Mouse (Mus musculus) gastrocnemius, adult 2 months (tissue): ENCODE measurements at regions not wholly inside any gene's neighbourhood (a gene's known extent, or its start where the extent isn't known, plus 50 kb on each side); places are given as distances from the start of the nearest gene placed in this dataset.

ENCODE experiments used
- DNase-seq: peaks from one replicate; pipeline ENCODE4 v3.0.0; 2022
- H3K27ac ChIP-seq: fragments of 200-600 bp; 2 replicates; pipeline ENCODE4 v1.8.1; 2022; ENCODE audit warnings: mild to moderate bottlenecking
- H3K4me3 ChIP-seq: fragments of 200-600 bp; 2 replicates; pipeline ENCODE4 v1.8.1; 2022; ENCODE audit warnings: mild to moderate bottlenecking, moderate library complexity
- CTCF ChIP-seq: fragments of 200-600 bp; IDR thresholded peaks from 2 replicates; pipeline ENCODE4 v1.8.1; 2022; ENCODE audit warnings: antibody characterized with exemption, mild to moderate bottlenecking, moderate library complexity
- intact Hi-C: fragments of 180-260 bp; cut with DNase I; formaldehyde crosslinking; loops from one replicate; pipeline ENCODE4 v1.15.1; 2025
- microRNA-seq: library from miRNA; unstranded; fragments of <30 nt; microRNA quantifications from one replicate; pipeline ENCODE4 v1.2.0, GENCODE M21; 2021

DNA sequence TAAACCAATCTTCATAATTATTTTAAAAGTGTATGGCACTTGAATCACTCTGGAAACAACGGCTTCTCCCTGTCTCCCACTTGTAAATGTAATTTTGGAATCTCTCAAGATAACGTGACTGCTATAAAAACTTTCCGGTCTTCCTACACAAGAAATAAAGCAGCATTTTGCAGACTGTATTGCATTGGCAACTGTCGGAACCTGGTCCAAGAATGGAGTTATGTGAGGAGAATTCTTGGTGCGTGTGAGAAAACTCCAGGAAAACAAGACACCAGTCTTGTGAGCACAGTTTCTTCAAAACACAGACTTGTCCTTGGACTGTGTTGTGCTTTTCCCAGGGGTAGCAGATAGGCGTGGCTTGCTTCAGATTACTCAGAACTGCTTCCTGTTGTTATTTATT, 83.8 kb upstream of the Nr5a2 start:
- intact Hi-C loops = no loop called here
- no peak for DNase-seq
- TF ChIP-seq CTCF = no peak
- Histone ChIP-seq H3K4me3 (no peak overlapping the region), H3K27ac (no peak overlapping the region)

DNA sequence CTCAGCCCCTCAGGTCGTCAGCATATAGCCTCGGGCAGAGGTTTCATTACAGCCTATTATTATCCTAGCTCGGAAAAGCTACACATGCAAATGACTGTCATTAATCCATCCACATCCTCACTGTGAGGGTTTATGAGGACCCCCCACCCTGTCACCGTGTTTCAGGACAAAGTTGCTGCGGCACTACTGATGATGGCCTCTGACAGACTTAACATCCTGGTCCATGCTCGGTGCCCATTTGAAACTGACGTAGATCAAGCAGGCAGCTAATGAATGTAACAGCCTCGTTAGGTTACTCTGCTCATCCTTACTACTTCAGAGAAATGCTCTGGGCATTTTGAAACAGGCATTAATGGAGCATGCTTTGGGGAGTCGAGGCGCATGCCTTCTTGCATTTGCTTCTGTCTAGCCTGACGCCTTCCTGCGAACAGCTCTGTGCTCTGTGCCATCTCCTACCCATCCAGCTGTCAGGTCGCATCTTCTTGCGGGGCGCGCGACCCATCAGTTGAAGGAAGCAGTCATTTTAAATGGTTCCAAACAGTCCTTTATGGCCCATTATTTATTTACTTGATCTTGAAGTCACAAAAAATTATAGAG, 82.3 kb upstream of the Nr5a2 start:
- intact Hi-C loops = no loop called here
- Histone ChIP-seq H3K27ac (no peak overlapping the region), H3K4me3 (no peak overlapping the region)
- DNase-seq = no peak
- TF ChIP-seq CTCF = no peak

DNA sequence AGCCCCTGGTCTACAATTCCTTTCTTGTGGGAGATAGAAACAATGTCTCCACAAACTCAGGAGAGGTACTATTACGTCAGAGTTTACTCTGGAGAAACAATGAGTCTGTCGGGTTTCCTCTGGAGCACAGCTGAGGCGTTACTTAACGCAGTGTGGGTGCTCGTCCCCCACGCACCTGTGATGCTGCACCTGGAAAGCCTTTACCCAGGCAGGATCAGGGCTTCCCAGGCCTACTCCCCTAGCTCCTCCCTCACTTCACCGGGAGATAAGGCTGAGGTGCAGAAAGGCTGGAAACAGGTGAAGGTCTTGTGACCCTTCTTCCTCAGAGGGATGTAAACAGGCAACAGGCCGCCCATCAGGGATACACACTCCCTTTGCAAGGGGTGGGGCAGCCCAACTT, 80.7 kb upstream of the Nr5a2 start:
- TF ChIP-seq CTCF = no peak
- DNase-seq = no peak
- H3K4me3 ChIP-seq = no peak overlapping the region
- H3K27ac ChIP-seq = no peak overlapping the region
- intact Hi-C loops = no loop called here

- Histone ChIP-seq H3K27ac (no peak overlapping the region), H3K4me3 (no peak overlapping the region)
- no peak for TF ChIP-seq CTCF
- no peak for DNase-seq
- intact Hi-C loops = no loop called here
Observed at GRCm38 (mm10) chr1:137034586-137034985, 74.3 kb upstream of the Nr5a2 start.

- intact Hi-C loops = no loop called here
Observed at GRCm38 (mm10) chr1:137033679-137034078, 73.4 kb upstream of the Nr5a2 start.

DNA sequence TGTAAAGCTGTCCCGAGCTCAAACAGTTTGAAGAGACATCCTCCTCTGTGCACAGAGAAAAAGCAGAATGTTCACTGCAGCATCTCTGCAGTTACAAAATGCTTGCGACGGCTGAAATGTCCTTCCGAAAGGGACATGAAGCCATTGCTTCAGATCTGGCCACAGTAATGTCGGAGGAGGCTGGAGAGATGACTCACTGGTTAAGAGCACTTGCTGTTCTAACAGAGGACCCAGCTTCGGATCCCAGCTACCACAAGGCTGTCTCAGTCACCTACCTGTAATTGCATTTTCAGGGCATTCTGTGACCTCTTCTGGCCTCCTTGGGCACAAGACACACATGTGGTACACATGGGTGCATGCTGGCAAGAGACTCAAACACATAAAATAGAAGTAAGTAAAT, 63.5 kb upstream of the Nr5a2 start:
- H3K27ac ChIP-seq = no peak overlapping the region
- no peak for DNase-seq
- TF ChIP-seq CTCF = no peak
- intact Hi-C loops = no loop called here
- no peak overlapping the region for H3K4me3 ChIP-seq

More at GRCm38 (mm10) chr1:137033679-137034078, 73.4 kb upstream of the Nr5a2 start:
- Histone ChIP-seq H3K4me3 (no peak overlapping the region), H3K27ac (no peak overlapping the region)
- TF ChIP-seq CTCF = no peak
- no peak for DNase-seq

DNA sequence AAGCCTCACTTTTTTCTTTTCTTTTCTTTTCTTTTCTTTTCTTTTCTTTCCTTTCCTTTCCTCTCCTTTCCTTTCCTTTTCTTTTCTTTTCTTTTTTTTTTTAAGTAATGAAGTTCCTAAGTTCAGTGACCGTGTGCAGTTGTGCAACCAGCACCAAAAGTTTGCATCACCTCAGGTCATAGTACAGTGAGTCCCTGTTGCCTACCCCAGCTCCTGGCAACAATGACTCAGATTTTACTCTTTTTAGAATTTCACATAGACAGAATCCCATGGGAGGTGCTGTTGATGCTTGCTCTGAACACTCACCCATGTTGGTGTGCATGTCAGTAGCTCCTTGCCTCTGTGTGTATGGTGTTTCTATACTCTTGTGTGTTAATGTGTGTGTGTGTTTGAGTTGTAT, 60.3 kb upstream of the Nr5a2 start:
- H3K27ac ChIP-seq = no peak overlapping the region
- intact Hi-C loops = no loop called here
- TF ChIP-seq CTCF = no peak
- no peak for DNase-seq
- no peak overlapping the region for H3K4me3 ChIP-seq

DNA sequence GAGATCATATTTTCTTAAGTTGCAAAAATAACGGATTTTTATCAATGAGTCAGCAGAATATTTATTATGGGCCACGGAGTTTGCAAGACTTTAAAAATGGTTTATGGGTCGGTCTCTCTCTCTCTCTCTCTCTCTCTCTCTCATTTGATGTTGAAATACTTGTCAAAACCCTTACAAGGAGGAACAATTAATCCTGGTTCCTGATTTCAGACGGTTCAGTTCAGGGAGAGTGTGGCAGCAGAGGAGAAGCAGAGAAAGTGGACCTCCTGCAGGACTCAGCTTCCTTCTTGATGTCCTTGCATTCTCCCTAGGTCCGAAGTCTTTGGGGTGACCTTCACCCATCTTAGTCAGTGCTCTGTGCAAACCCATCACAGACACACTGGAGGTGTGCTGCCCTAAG, 57.4 kb upstream of the Nr5a2 start:
- Histone ChIP-seq H3K4me3 (no peak overlapping the region), H3K27ac (no peak overlapping the region)
- no peak for DNase-seq
- TF ChIP-seq CTCF = no peak
- intact Hi-C loops = no loop called here

- no peak overlapping the region for H3K27ac ChIP-seq
- TF ChIP-seq CTCF = no peak
- intact Hi-C loops = no loop called here
- H3K4me3 ChIP-seq = no peak overlapping the region
- DNase-seq = no peak
Observed at GRCm38 (mm10) chr1:137010240-137010926, 50.1 kb upstream of the Nr5a2 start.

Small RNA genes in the stretch of these regions (microRNA-seq; reads per million reads assigned to microRNA genes)
- 163 reads per million, percentile 52 among the genes with 10 or more reads in this experiment for gene Mir181a-1
- 2.2 reads per million for gene Mir181b-1
